Mouse (Mus musculus) right cerebral cortex, adult 2 months (tissue): Measurements from ENCODE around the gene Gm43517.

ENCODE experiments used
- DNase-seq, 2 experiments: peaks; one replicate each; pipeline ENCODE4 v3.0.0; 2021 to 2022; ENCODE audit warnings: low spot score in 2 of 2

Gene Gm43517

DNA sequence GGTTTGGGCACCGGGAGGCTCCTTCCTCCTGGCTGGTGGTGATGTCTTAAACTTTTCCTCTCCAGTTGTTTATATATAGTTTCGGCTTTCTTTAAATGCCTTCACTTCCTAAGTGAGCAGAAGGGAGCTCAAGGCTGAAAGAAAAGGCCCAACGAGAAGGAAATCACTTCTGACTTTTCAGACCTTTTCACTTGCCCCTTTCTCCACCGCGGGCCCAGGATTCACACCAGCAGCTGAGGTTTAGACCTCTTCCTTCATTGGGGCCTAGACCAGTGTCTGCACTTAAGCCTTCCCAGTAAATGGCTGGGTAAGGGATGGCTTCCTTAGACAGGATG, 16.8 kb downstream of the Gm43517 start:
- DNase-seq = no peak

DNA sequence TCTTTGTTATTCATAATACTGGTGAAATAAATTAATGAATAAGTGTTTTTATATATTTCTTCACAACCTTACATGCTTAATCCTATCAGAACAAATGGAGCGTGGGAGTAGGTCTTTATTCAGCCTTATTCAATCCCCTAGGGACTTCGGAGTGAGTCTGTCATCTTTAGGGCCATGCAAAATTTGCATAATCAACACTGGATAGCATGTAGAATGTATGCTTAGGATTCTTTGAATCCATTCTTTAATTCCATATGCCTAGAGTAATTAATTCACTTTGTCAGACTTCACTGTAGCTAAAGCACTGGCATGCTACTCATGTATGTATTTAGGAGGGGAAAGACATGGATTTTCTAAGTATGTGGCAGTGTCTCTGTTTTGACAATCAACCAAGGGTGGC, 24.9 kb downstream of the Gm43517 start:
- DNase-seq = no peak

DNA sequence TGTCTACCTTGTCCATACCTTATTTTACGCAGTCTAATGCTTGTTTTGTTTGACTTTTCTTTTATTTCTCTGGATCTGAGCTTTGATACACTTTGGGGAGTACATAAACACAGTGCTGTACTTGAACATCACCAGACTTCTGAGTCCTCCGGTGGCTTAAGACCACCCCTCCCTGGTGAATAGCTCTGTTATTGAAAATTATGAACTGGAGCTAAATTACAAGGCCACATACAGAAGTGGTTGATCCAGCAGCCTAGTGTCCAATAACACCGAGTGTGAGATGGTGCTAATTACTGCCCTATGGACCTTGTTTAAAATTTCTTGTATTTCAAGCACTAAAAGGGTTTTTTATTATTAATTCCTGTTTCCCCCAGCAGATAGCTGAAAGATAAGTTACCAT, 33.0 kb downstream of the Gm43517 start:
- DNase-seq = no peak
